Mouse (Mus musculus): Measurements from ENCODE around the gene Map3k15. TPM values are rescaled to one million over a fixed set of nuclear protein-coding genes. Genes with fewer than 3 reads are reported as not detected.
A peak's percentile ranks its signal among the peaks of the same experiment; 100 is the strongest.

Gene Map3k15
- polyA plus RNA-seq, 1 experiment = 0.89 TPM

GRCm38 (mm10) chrX:160170150-160170549 is 181.9 kb downstream of the Map3k15 start:
- peak; percentile 71 for DNase-seq (ENCODE audit: low read depth)
- no peak for TF ChIP-seq POLR2A (IDR thresholded peaks at IDR 0.05; ENCODE audit: borderline replicate concordance, extremely low read depth, insufficient read depth, insufficient read length, poor library complexity, severe bottlenecking)
- TF ChIP-seq CTCF (IDR thresholded peaks at IDR 0.05; ENCODE audit: borderline replicate concordance, extremely low read depth, insufficient read depth, insufficient read length) = peak; percentile 64; the same call in 1 of the 2 replicates

Other genes with a start within 250 kb of the Map3k15 start
- 67.0 and 76.2 TPM in 2 replicates for gene Pdha1, start 150.0 kb downstream of the Map3k15 start, polyA plus RNA-seq (2012; rRNA removed)

All from brain, embryonic 14.5 days (tissue).